8 mouse cellular contexts compared by ENCODE assay signal in the genomic region with DNA sequence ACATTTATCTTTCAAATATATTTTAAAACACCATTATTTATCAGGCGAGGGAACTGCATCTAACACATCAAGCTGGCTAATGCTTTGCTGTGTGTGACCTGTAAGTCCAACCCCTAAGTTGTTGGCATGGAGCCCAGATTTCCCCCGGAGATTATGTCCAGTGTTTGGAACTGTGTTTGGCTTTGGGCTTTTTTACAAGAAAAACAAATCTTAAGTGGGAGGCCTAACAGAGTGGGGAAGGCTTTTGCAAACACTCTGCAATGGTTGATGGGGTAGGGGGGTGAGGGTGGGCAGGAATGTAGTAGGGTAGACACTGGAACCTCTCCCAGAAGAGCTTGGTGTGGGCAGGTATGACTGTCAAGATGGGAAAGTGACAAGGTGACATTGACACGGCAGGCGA.
DNase-seq lines count a peak whose midpoint lies in the region; ATAC-seq lines count a peak whose summit lies in the region.

No protein-coding gene starts in this region.

- peaks cover 8% of the 10 kb centered on the region; the same call in 1 of the 2 replicates for H3K4me1 ChIP-seq in embryonic facial prominence, embryonic 10.5 days
- H3K4me1 ChIP-seq in intestine, embryonic 15.5 days (replicated peaks) = peaks cover 3% of the 10 kb centered on the region

- ATAC-seq in intestine, embryonic 15.5 days = peak; percentile 86
- ATAC-seq in frontal cortex, adult (ENCODE audit: low TSS enrichment) = no peak

- intact Hi-C loops in left cerebral cortex, postnatal 4 days (cut with DNase I) = no loop called here

- no peak overlapping the region for H3K4me3 ChIP-seq in embryonic facial prominence, embryonic 10.5 days
- no peak overlapping the region for H3K4me3 ChIP-seq in intestine, embryonic 15.5 days (replicated peaks)

- no peaks in the 10 kb centered on the region for H3K9me3 ChIP-seq in embryonic facial prominence, embryonic 10.5 days
- no peaks in the 10 kb centered on the region for H3K9me3 ChIP-seq in intestine, embryonic 15.5 days

- DNase-seq in left cerebral cortex, postnatal 4 days = peak; percentile 83
- no peak for DNase-seq in left cerebral cortex, adult 8-10 months (ENCODE audit: low spot score in 2 of 2)
- peak; percentile 39 for DNase-seq in embryonic facial prominence, embryonic 10.5 days (ENCODE audit: low spot score)
- DNase-seq in lung, postnatal 36 days = peak; percentile 50
- DNase-seq in left cerebral cortex, adult 11 months (ENCODE audit: low spot score) = no peak
- no peak for DNase-seq in urinary bladder, postnatal 25 days (ENCODE audit: low spot score)

- no peak overlapping the region for H3K27ac ChIP-seq in embryonic facial prominence, embryonic 10.5 days (replicated peaks)
- H3K27ac ChIP-seq in intestine, embryonic 15.5 days = no peak overlapping the region

- H3K27me3 ChIP-seq in embryonic facial prominence, embryonic 10.5 days (replicated peaks; ENCODE audit: low read depth, poor library complexity, severe bottlenecking) = no peaks in the 10 kb centered on the region
- no peaks in the 10 kb centered on the region; the same call in 1 of the 2 replicates for H3K27me3 ChIP-seq in intestine, embryonic 15.5 days (replicated peaks)

- H3K4me2 ChIP-seq in intestine, embryonic 15.5 days (replicated peaks) = no peak overlapping the region

- H3K36me3 ChIP-seq in embryonic facial prominence, embryonic 10.5 days (replicated peaks) = peaks cover 70% of the 10 kb centered on the region
- H3K36me3 ChIP-seq in intestine, embryonic 15.5 days = no peaks in the 10 kb centered on the region

- WGBS in embryonic facial prominence, embryonic 10.5 days = 82% methylated on average over 4 of the region's 4 CpGs
- WGBS in intestine, embryonic 15.5 days = 24% methylated on average over 4 of the region's 4 CpGs

- H3K9ac ChIP-seq in intestine, embryonic 15.5 days = no peak overlapping the region

Comparison
In these comparisons a context has a peak if more than half of its experiments do, and no peak if none do; other contexts are left out.
1. DNase-seq: peak in left cerebral cortex, postnatal 4 days (single experiment), embryonic facial prominence, embryonic 10.5 days (single experiment) and lung, postnatal 36 days (single experiment); none in left cerebral cortex, adult 8-10 months (0 of 2), left cerebral cortex, adult 11 months (single experiment) and urinary bladder, postnatal 25 days (single experiment).